Mouse (Mus musculus) small intestine, adult 2 months (tissue): ENCODE data around the gene Ccdc92b. TPM values are rescaled to one million over a fixed set of nuclear protein-coding genes. Genes with fewer than 3 reads are reported as not detected.

ENCODE experiments used
- H3K27ac ChIP-seq: fragments of 200-500 bp; 2 replicates; pipeline ENCODE4 v1.5.1; 2012; ENCODE audit warnings: low read depth, low read length, control low read depth, inconsistent platforms; ENCODE audit not compliant: insufficient read depth
- H3K27me3 ChIP-seq: fragments of 200-500 bp; 2 replicates; pipeline ENCODE4 v1.6.1; 2012; ENCODE audit warnings: mild to moderate bottlenecking, moderate library complexity, low read length, inconsistent platforms; ENCODE audit not compliant: control insufficient read depth, insufficient read depth
- H3K36me3 ChIP-seq: fragments of 200-500 bp; 2 replicates; pipeline ENCODE4 v1.6.1; 2012; ENCODE audit warnings: mild to moderate bottlenecking, low read length, control low read depth, inconsistent platforms; ENCODE audit not compliant: control insufficient read depth, insufficient read depth
- H3K4me1 ChIP-seq: fragments of 200-500 bp; 2 replicates; pipeline ENCODE4 v1.6.1; 2012; ENCODE audit warnings: low read length, inconsistent platforms, mixed read lengths; ENCODE audit not compliant: control insufficient read depth, insufficient read depth, insufficient read length
- H3K4me3 ChIP-seq: fragments of 200-500 bp; 2 replicates; pipeline ENCODE4 v1.5.1; 2012; ENCODE audit warnings: low read depth, mild to moderate bottlenecking, control low read depth, inconsistent platforms, low read length, moderate library complexity
- CTCF ChIP-seq: fragments of 200-500 bp; IDR thresholded peaks from 2 replicates; pipeline ENCODE4 v1.5.1; 2012; ENCODE audit warnings: low read depth, mild to moderate bottlenecking, control low read depth, inconsistent platforms, low read length, moderate library complexity, mixed read lengths; ENCODE audit not compliant: insufficient replicate concordance, insufficient read length; ENCODE audit errors: extremely low read depth
- POLR2A ChIP-seq: fragments of 200-500 bp; IDR thresholded peaks from 2 replicates; pipeline ENCODE4 v1.6.1; 2012; ENCODE audit warnings: low read depth, mild to moderate bottlenecking, control low read depth, inconsistent platforms, low read length, moderate library complexity
- WGBS: fragments of 180-500 bp; shearing (Covaris S2); methylation state at CpG from one replicate; pipeline ENCODE4 v1.1.7; 2018; 5-methylcytosine and 5-hydroxymethylcytosine counted together
- polyA plus RNA-seq: library from polyadenylated mRNA; depleted of rRNA; stranded (reverse); fragments of >200 nt; gene quantifications from 2 replicates; pipeline ENCODE4 v1.2.3, GENCODE M21; 2012

The Ccdc92b gene
- polyA plus RNA-seq, 1 experiment, result 0.77 TPM

GRCm38 (mm10) chr11:74648676-74649075, 29.3 kb downstream of the Ccdc92b start:
- 6% methylated on average over 1 of the region's 1 CpGs for WGBS
- TF ChIP-seq CTCF (no peak), POLR2A (no peak)

GRCm38 (mm10) chr11:74649095-74649646, 29.8 kb downstream of the Ccdc92b start, which contains the start of gene Cluh:
Gene Cluh (plus strand): TSS chr11:74649495.
- H3K36me3 ChIP-seq, result 0 out of 2 replicates have a peak, but pooled peaks cover 2% of the 10 kb centered on the region
- peak within 1 kb of the TSS; percentile 90 for H3K27ac ChIP-seq
- peaks cover 27% of the 10 kb centered on the region for H3K4me1 ChIP-seq
- H3K4me3 ChIP-seq, result peak within 1 kb of the TSS; percentile 85
- under 1% methylated on average over 58 of the region's 58 CpGs for WGBS
- H3K27me3 ChIP-seq, result no peaks in the 10 kb centered on the region
- TF ChIP-seq POLR2A (peak; percentile 27; the same call in 1 of the 2 replicates), CTCF (no peak)

More at GRCm38 (mm10) chr11:74648676-74649075, 29.3 kb downstream of the Ccdc92b start:
- Histone ChIP-seq H3K36me3 (0 out of 2 replicates have a peak, but pooled peaks cover 2% of the 10 kb centered on the region), H3K27me3 (no peaks in the 10 kb centered on the region), H3K27ac (peak overlapping the region; percentile 90), H3K4me1 (peaks cover 31% of the 10 kb centered on the region), H3K4me3 (peak overlapping the region; percentile 85)

- Histone ChIP-seq H3K36me3 (0 out of 2 replicates have a peak, but pooled peaks cover 2% of the 10 kb centered on the region), H3K4me3 (peak overlapping the region; percentile 85), H3K27ac (peak overlapping the region; percentile 62), H3K4me1 (peaks cover 26% of the 10 kb centered on the region), H3K27me3 (no peaks in the 10 kb centered on the region)
- TF ChIP-seq CTCF (no peak), POLR2A (0 out of 2 replicates have a peak, but pooled peaks have one; percentile 1)
- under 1% methylated on average over 53 of the region's 53 CpGs for WGBS
These were observed 30.5 kb downstream of the Ccdc92b start for GRCm38 (mm10) chr11:74649647-74650551.

- H3K27me3 ChIP-seq, result no peaks in the 10 kb centered on the region
- 18% methylated on average over 4 of the region's 4 CpGs for WGBS
- H3K4me3 ChIP-seq, result peak overlapping the region; percentile 85
- H3K36me3 ChIP-seq, result 0 out of 2 replicates have a peak, but pooled peaks cover 2% of the 10 kb centered on the region
- no peak for TF ChIP-seq POLR2A
- no peak for TF ChIP-seq CTCF
- peak overlapping the region; percentile 31 for H3K27ac ChIP-seq
- H3K4me1 ChIP-seq, result peaks cover 26% of the 10 kb centered on the region
These were observed 31.2 kb downstream of the Ccdc92b start for GRCm38 (mm10) chr11:74650576-74651100.

GRCm38 (mm10) chr11:74652791-74653191, 33.4 kb downstream of the Ccdc92b start:
- no peak overlapping the region for H3K4me3 ChIP-seq
- no peak overlapping the region for H3K27ac ChIP-seq
- peaks cover 14% of the 10 kb centered on the region for H3K36me3 ChIP-seq
- H3K27me3 ChIP-seq, result no peaks in the 10 kb centered on the region
- peaks cover 24% of the 10 kb centered on the region for H3K4me1 ChIP-seq
- TF ChIP-seq CTCF (no peak), POLR2A (no peak)
- WGBS, result 56% methylated on average over 4 of the region's 4 CpGs

- 44% methylated on average over 6 of the region's 6 CpGs for WGBS
- Histone ChIP-seq H3K27me3 (no peaks in the 10 kb centered on the region), H3K4me1 (peaks cover 20% of the 10 kb centered on the region), H3K4me3 (no peak overlapping the region), H3K27ac (no peak overlapping the region), H3K36me3 (peaks cover 20% of the 10 kb centered on the region)
- TF ChIP-seq POLR2A, result no peak
- TF ChIP-seq CTCF, result no peak
These were observed 34.0 kb downstream of the Ccdc92b start for GRCm38 (mm10) chr11:74653385-74653784.
